Mouse (Mus musculus): ENCODE results near the gene Adh5. TPM values are rescaled to one million over a fixed set of nuclear protein-coding genes. Genes with fewer than 3 reads are reported as not detected.

The Adh5 gene
- 10 to 100 TPM; 43.9 to 47.6 TPM for total RNA-seq (2023)

DNA sequence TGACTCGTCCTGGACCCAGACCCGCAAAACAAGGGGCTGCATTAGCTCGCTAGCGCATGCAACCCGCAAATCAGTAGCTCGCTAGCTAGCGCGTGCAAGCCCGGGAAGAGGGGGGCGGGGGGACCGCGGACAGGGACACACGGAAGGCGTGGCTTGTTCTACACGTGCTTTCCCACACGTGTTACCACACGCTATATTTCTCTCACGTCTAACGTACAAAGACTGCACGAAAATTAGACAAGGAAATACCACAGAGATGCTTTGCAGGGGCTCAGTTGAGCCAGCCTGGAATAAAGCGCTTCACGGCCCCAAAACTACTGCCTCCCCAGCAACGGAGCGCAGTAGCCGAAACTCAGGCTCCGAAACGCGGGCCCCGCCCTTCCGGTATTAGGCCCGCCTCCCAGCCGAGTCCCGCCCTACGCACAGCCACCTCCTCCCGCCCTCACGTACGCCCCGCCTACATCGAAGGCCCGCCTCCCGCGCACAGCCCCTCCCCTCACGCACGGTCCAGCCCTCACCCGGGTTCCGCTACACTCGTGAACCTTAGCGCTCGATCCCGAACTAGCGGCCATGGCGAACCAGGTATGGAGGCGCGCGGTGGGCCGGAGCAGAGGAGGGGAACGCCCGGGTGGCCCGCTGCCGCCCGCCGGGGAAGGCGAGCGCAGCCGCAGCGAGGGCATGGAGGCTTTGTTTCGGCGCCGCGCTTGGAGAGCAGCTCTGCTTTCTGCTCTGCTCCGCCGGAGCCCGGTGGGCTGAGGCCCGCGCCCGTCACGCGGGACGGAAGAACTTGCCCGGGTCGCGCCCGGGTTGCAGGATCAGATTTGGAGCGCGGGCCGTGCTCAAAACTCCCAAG, at the start of gene Adh5:
Gene Adh5, plus strand, starts transcription at position 482 of the 853 bp plus-strand sequence.

DNA sequence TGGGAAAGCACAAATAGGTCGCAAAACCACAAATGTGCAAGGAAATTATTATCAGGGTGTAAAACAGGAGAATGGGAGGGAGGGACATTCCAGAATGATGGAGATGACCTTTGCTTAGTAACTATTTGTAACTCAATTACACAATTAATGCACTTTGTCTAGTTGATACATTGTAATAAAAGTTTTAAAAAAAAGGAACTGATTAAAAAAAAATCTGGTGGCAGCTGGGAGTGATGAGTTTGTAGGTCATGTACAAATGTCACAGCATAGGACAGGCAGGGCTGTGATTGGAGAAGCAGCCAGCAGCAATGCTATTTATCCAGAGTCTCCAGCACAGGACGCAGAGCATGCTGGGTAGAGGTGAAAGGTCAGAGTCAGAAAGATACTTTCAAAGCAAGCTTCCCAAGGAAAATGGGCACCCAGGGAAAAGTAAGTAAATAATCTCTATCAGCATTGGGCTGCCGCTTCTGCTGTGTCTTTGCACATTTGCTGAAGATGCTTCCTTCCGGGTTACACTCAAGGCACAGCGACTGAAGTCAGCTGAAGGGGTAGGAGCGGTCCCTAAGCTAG, 27.7 kb upstream of the Adh5 start, which contains the start of gene Adh4:
Gene Adh4, plus strand, starts transcription at position 346 of the 570 bp plus-strand sequence.

DNA sequence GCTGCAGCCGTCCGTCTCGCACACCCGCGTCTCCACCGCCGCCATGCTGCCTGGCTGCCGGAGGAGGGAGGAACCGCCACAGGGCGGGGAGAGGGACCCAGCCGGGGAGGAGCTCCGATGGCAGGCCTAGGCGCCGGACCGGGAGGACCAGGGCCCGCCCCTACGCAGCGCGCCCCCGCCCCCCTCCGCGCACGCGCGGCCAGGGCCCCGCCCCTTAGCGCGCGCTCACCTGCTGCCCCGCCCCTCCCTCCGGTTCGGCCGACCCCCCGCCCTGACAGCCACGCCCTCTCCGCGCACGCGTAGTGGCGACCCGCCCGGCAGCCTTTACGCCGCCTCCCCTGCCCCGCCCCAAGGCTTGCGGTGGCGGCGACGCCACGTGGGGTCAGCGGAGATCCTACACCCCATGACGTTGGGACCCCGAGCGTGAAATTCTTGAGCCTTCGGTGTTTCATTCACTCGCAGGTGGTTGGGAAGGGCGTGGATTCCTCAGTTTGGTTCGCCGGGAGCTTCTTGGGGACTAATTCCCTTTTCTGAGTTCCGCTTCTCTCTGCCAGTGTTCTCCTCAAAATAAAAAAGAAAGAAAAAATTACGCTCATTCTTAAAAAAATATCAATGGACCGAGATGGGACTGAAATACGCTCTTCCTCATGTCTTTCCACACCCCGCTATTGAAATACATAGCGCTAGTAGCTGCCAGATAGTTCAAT, 46.6 kb downstream of the Adh5 start, which contains the start of gene Metap1:
Gene Metap1, minus strand, starts transcription at position 189 of the 707 bp plus-strand sequence.

Other genes with a start within 250 kb of the Adh5 start
- gene 4930579F01Rik, start 249.3 kb upstream of the Adh5 start, total RNA-seq (2023) = not detected
- gene Adh7, start 225.3 kb upstream of the Adh5 start, total RNA-seq (2023) = not detected
- gene Adh1, start 182.1 kb upstream of the Adh5 start, total RNA-seq (2023) = not detected
- not detected for gene Adh6a, start 129.8 kb upstream of the Adh5 start, total RNA-seq (2023)
- gene Adh6b, start 101.3 kb upstream of the Adh5 start, total RNA-seq (2023) = not detected
- gene Adh4, start 27.6 kb upstream of the Adh5 start, total RNA-seq (2023) = not detected
- 10 to 100 TPM; 22.7 to 25.2 TPM for gene Metap1, start 46.4 kb downstream of the Adh5 start, total RNA-seq (2023)
- 10 to 100 TPM; 57.7 to 61.9 TPM for gene Eif4e, start 83.1 kb downstream of the Adh5 start, total RNA-seq (2023)

All from monocyte, adult 59 days (primary cell).